Mouse (Mus musculus): ENCODE measurements around the gene Sgsm3. TPM values are rescaled to one million over a fixed set of nuclear protein-coding genes. Genes with fewer than 3 reads are reported as not detected.

Gene Sgsm3
- polyA plus RNA-seq, 1 experiment from 2014 or later = 56.1 TPM

DNA sequence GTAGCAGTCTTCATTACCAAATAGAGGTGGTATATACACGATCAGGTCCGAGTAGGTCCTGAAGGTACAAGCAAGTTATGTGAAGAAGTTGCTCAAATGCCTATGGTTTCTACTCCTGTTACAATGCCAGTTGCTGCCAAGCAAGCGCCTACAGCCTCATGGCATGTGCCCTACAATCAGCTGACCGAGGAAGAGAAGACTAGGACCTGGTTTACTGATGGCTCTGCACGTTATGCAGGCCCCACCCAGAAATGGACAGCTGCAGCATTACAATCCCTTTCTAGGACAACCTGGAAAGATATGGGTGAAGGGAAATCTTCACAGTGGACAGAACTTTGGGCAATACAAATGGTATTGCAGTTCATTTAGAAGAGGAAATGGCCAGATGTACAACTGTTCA is 74.9 kb downstream of the Sgsm3 start:
- H3K27me3 ChIP-seq (ENCODE audit: control insufficient read depth, insufficient read depth, low read length) = no peaks in the 10 kb centered on the region
- DNase-seq (no peak), ATAC-seq (ENCODE audit: low FRiP score, low TSS enrichment) (no peak)
- no peaks in the 10 kb centered on the region for H3K36me3 ChIP-seq (ENCODE audit: control insufficient read depth, insufficient read depth, low read length)
- no peak overlapping the region for H3K9ac ChIP-seq (replicated peaks; ENCODE audit: low read length)
- no peak overlapping the region for H3K27ac ChIP-seq (replicated peaks; ENCODE audit: low read depth, low read length)
- H3K9me3 ChIP-seq (ENCODE audit: control insufficient read depth, low read length) = no peaks in the 10 kb centered on the region
- H3K4me1 ChIP-seq (ENCODE audit: control insufficient read depth, insufficient read depth, low read length) = no peaks in the 10 kb centered on the region
- no peak overlapping the region for H3K4me2 ChIP-seq (ENCODE audit: low read length)
- WGBS = 93% methylated on average over 5 of the region's 5 CpGs
- H3K4me3 ChIP-seq (replicated peaks; ENCODE audit: low read depth, low read length) = no peak overlapping the region

DNA sequence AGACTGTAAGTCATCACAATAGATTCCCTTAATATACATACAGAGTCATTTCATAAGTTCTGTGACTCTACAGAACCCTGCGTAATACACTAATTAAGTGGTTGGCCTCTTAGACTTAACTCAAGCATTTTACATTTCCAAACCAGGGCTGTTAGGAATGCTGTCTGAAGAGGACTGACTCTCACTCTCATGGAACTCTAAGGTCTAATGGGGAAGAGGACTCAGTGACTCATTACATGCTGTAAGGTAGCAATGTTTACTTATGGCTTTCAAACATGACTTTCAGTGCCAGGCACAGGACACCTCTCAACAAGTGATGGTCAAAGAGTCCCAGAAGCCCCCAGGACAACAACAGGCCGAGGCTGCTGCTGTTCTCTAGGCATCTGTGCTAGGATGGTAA is 77.9 kb downstream of the Sgsm3 start:
- 97% methylated on average over 2 of the region's 2 CpGs for WGBS
- Histone ChIP-seq H3K4me1 (ENCODE audit: control insufficient read depth, insufficient read depth, low read length) (no peaks in the 10 kb centered on the region), H3K36me3 (ENCODE audit: control insufficient read depth, insufficient read depth, low read length) (no peaks in the 10 kb centered on the region), H3K27me3 (ENCODE audit: control insufficient read depth, insufficient read depth, low read length) (no peaks in the 10 kb centered on the region), H3K4me2 (ENCODE audit: low read length) (no peak overlapping the region), H3K9ac (replicated peaks; ENCODE audit: low read length) (no peak overlapping the region), H3K9me3 (ENCODE audit: control insufficient read depth, low read length) (no peaks in the 10 kb centered on the region), H3K27ac (replicated peaks; ENCODE audit: low read depth, low read length) (no peak overlapping the region), H3K4me3 (replicated peaks; ENCODE audit: low read depth, low read length) (no peak overlapping the region)
- DNase-seq (no peak), ATAC-seq (ENCODE audit: low FRiP score, low TSS enrichment) (no peak)

DNA sequence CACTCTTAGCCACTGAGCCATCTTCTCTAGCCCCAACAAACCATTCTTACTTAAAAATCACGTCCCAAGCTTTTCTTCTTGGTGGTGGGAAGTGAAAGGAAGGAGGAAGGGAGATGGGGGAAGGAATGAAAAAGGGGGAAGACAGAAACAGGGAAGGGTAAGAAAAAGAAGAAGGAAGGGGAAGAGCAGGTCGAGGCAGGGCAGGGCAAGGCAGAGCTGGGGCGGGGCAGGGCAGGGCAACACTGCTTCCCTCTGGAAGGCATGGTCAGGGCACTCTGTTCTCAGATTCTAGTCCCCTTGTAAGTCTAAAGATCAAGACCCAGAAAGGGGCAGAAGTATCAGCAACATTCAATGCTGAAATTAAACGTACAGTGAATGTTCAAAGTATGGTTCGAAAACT is 80.2 kb downstream of the Sgsm3 start:
- H3K27me3 ChIP-seq (ENCODE audit: control insufficient read depth, insufficient read depth, low read length) = no peaks in the 10 kb centered on the region
- peaks cover 9% of the 10 kb centered on the region; the same call in 1 of the 2 replicates for H3K4me1 ChIP-seq (ENCODE audit: control insufficient read depth, insufficient read depth, low read length)
- no peak overlapping the region for H3K4me3 ChIP-seq (replicated peaks; ENCODE audit: low read depth, low read length)
- no peaks in the 10 kb centered on the region for H3K36me3 ChIP-seq (ENCODE audit: control insufficient read depth, insufficient read depth, low read length)
- no peak overlapping the region for H3K9ac ChIP-seq (replicated peaks; ENCODE audit: low read length)
- H3K9me3 ChIP-seq (ENCODE audit: control insufficient read depth, low read length) = no peaks in the 10 kb centered on the region
- WGBS = 96% methylated on average over 5 of the region's 5 CpGs
- DNase-seq (no peak), ATAC-seq (ENCODE audit: low FRiP score, low TSS enrichment) (no peak)
- no peak overlapping the region for H3K4me2 ChIP-seq (ENCODE audit: low read length)
- no peak overlapping the region for H3K27ac ChIP-seq (replicated peaks; ENCODE audit: low read depth, low read length)

DNA sequence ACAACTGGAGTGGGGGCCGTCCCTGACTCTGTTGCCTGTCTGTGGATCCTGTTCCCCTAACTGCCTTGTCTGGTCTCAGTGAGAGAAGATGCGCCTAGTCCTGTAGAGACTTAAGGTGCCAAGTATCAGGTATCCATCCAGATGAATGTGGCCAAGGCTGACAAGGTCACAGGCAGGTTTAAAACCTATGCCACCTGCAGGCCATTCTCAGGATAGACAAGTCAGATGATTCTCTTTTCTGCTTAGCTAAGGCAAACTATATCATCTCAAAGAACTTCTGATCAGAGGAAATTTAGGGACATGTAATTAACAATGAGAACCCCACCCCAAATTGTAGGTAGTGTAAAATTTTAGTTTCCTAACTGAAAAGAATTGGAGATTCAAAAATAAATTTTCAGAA is 83.4 kb downstream of the Sgsm3 start:
- no peak overlapping the region for H3K27ac ChIP-seq (replicated peaks; ENCODE audit: low read depth, low read length)
- H3K9me3 ChIP-seq (ENCODE audit: control insufficient read depth, low read length) = no peaks in the 10 kb centered on the region
- H3K9ac ChIP-seq (replicated peaks; ENCODE audit: low read length) = no peak overlapping the region
- no peaks in the 10 kb centered on the region for H3K36me3 ChIP-seq (ENCODE audit: control insufficient read depth, insufficient read depth, low read length)
- peaks cover 11% of the 10 kb centered on the region; the same call in 1 of the 2 replicates for H3K4me1 ChIP-seq (ENCODE audit: control insufficient read depth, insufficient read depth, low read length)
- no peak for DNase-seq
- no peak overlapping the region for H3K4me2 ChIP-seq (ENCODE audit: low read length)
- H3K4me3 ChIP-seq (replicated peaks; ENCODE audit: low read depth, low read length) = no peak overlapping the region
- 98% methylated on average over 2 of the region's 2 CpGs for whole genome bisulfite sequencing
- ATAC-seq (ENCODE audit: low FRiP score, low TSS enrichment) = no peak
- no peaks in the 10 kb centered on the region for H3K27me3 ChIP-seq (ENCODE audit: control insufficient read depth, insufficient read depth, low read length)

Small RNA genes within 50 kb of the gene (microRNA-seq; reads per million reads assigned to microRNA genes)
- gene Mir5113 = 19.4 reads per million, percentile 39 among the genes with 10 or more reads in this experiment

Other genes starting within 250 kb of the Sgsm3 start
- 81.6 and 90.4 TPM in 2 replicates for gene Adsl, start 29.3 kb upstream of the Sgsm3 start, polyA plus RNA-seq (2014; fragmentation: Nextera tagmentation; extraction: Ambion mirVana)
- gene Mrtfa, start 213.0 kb downstream of the Sgsm3 start, polyA plus RNA-seq (2014; fragmentation: Nextera tagmentation; extraction: Ambion mirVana) = 25.4 and 34.0 TPM in 2 replicates